Mouse (Mus musculus) E14TG2a.4 (cell line): ENCODE measurements at regions not wholly inside any gene's neighbourhood (a gene's known extent, or its start where the extent isn't known, plus 50 kb on each side); places are given as distances from the start of the nearest gene placed in this dataset.

Experiments used
- CTCF ChIP-seq: conservative IDR thresholded peaks from 2 replicates; pipeline ENCODE4 v1.5.1; 2014; ENCODE audit warnings: low read length
- NANOG ChIP-seq: IDR thresholded peaks from 2 replicates; pipeline ENCODE4 v1.6.1; 2014; ENCODE audit warnings: borderline replicate concordance, low read length, mixed read lengths
- POU5F1 ChIP-seq: IDR thresholded peaks from 2 replicates; pipeline ENCODE4 v1.6.1; 2014; ENCODE audit warnings: low read length, borderline replicate concordance

GRCm38 (mm10) chr13:4971472-4972067 is 362.6 kb upstream of the Akr1e1 start:
- no peak for TF ChIP-seq CTCF
- no peak for TF ChIP-seq POU5F1
- TF ChIP-seq NANOG = no peak
